Mouse (Mus musculus) kidney, adult 18-20 months (tissue): ENCODE data around the gene Tst.

Experiments used
- DNase-seq: peaks from one replicate; pipeline ENCODE4 v3.0.0; 2021

The Tst gene

DNA sequence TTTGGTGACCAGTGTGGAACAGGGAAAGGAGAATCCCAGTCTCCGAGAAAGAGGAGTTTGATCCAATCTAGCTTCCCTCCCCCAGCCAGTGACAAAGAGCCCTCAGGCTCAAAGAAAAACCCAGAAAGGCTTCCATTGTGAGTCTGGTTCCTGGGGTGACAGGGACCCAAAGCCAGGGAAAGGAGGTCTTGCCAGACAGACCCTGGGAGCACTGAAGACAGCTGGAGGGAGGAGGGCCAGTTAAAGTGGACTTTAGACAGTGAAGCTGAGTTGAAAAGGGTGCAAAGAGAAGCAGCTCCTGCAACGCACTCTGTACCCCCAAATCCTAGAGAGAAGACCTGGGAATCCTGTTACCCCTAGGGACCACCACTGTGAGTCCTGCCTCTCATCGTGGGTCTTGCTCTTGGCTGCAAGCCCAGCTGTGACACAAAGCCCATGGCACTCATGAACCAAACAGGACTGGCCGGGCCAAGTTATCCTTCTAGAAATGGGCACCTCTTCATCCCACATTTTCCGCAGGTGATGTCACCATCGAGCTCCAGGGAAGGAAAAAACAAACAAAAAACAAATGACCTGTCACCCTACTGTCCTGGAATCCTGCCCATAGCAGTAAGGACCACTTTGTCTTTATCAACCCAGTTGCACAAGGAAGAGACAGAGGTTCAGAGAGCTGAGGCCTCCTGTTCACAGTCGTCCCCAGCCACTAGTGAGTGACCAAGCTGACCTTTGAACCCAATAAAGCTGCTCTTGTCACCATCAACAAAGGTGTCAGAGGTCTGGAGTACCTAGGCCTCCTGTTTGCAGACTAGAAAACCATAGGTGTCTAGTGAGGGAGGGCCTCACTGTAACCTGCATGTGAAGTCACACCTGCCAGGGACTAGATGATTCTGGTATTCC is 21.2 kb downstream of the Tst start:
- DNase-seq = no peak

DNA sequence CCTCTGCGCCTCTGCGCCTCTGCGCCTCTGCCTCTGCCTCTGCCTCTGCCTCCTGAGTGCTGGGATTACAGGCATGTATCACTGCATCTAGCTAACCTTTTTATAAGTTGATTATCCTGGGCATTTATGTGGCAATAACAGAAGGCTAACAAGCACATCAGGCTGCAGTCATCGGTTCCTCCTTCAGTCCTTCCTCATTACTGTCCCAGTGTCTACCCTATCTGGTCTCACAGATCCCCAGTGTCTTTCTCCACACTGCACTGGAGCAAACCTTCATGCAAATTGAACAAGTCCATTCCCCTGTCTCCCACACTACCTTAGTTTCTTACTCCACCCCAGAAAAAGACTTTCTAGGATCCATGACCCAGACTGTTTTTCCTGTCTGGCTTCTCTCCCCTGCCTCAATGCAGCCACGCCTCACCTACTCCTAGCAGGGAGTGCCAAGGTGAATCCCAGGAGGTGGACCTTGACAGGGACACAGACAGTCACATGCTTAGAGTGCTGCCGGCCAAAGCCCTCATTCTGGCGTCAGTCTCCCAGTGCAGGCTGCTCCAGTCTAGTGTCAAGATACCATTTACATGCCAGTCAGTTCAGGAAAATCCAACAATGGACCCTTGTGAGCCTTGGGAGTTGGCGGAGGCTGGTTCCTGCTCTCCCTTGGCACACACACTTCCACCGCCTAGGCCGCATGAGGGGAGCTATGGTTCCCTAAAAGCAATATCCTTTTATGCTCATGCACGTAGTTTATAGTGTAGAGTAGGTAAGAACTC is 22.1 kb downstream of the Tst start:
- DNase-seq = peak; percentile 75

DNA sequence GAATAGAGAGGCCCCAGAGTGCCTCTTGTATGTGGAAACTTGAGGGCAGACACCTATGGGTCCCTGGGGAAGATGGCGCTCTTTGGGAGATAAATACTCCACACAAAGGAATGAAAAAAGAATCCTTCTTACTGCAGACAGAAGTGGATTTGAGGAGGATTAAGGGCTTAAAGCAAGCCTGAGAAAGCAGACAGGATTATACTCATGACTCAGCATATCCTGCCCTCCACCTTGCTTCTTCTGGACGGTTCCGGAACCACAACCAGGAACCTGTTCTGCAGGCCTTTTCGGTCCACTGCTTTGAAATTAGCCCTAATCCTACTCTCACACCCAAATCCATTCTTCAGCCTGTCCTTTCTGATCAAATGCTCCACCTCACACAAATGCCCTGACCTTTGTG is 23.6 kb downstream of the Tst start:
- DNase-seq = peak; percentile 14

DNA sequence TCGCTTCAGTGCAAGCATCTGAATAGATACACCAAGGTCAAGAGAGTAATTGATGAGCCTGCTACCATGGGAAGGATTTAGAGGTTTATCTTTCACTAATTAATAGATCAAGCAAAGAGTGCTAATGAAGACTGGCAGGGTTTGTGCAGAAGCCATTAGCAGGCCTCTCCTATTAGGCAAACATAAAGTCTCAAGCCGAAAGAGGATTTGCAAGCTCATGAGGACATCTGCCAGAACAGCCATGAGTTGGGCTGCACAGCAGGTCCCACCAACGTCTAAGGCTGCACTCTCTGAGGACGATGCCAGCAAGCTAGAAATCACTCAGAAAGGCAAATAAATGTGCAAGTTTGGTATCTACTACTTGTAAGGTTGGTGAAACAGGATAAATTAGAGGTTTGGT is 25.0 kb downstream of the Tst start:
- no peak for DNase-seq

DNA sequence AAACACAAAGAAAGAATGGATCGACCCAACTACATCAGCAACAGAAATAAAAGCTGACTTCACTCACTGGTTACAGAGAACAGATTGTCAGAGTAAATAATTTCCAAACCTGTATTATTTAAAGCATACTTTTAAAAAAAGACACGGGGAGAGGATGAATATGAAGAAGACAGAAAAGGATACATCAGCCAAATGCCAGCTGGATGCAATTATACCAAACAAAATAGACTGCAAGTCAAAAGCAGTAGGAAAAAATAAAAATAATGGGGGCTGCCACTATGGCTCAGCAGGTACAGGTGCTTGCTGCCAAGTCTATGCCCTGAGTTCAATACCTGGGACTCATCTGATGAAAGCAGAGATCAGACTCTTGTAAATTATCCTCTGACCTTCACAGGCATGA is 25.5 kb downstream of the Tst start:
- no peak for DNase-seq

DNA sequence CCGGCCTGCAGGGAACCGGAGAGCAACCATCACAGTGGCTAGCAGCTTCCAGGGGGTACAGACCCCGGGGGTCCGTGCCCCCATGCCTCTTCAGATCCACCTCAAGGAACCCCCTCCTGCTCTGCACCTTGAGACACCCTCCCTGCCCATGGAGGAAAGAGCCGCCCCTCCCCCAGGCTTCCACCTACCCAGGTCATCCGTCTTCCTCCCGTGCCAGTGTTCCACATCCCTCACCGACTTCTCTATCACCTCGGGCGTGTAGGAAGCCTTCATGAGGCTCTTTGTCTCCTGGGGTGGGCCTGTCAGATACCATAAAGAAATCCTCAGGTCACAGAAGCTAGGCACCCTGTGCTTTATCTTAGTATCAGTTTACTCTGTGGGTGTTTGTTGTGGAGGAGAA is 27.2 kb downstream of the Tst start:
- no peak for DNase-seq

DNA sequence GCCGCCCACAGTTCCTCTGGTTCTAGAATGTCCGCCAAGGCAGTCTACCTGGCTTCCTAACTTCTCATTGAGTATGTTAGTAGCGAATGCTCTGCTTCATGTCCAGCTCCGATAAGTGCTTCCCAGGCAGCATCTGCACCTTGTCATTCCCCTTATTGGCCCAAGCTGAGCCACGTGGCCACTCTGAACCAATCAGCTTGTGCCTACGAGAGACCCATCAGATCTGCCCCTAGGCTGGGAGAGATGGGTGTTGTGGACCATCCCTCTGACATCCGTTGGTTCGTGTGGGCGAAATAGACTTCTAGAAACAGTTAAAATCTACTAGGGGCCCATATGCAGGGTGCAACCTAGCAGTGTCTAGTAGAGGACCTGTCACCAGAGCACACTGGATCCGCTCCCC is 27.8 kb downstream of the Tst start:
- no peak for DNase-seq

DNA sequence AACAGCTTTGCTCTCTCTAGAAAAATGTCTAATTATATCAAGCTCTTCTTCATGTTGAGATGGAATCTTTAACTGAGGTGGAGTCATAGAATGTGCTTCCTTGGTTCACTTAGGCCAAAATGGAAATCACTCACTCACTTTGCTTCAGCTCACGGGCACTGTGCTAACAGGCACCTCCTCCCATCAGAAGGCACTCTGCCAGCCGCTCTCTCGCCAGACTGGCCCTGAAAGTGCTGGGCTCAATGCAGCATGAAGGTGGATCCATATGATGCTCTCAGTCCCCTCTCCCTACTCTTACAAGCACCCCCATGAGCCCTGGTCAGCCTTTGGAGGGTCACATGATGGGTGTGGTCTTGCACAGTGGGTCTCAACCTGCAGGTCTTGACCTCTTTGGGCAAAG is 31.5 kb downstream of the Tst start:
- DNase-seq = no peak

DNA sequence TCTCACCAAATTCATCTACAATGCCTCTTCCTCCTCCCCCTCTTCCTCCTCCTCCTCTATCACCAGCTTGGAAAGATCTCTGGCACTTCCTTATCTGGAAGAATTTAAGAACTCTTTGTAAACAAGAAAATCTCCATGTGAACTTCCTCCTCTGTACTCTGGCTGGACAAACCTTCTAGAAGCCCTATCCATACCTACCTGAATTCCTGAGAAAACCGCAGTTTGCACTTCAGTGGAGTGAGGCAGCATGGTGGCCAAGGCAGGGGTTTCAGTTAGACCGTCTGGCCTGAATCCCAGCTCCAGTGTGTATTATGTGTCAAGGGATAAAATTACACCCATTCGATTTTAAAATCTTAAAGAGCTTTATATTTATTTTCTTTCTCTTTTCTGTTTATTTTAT is 32.9 kb downstream of the Tst start:
- no peak for DNase-seq

DNA sequence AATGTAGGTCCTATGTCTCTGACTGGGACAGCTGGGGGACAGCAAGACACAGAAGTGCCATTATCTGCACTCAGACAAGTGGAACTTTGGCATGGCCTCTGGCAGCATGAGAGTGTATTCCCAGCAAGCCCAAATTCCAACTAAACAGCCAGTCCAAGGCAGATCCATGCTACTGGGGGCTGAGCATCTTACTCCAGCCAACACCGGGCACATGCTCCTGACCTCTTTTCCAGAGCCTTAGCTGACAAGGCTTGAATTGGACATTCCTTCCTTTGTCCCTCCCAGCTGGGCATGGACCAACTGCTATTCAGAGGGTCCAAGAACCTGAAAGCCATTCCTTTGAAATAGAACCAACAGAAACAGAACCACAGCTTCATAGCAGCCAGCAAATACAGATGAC is 36.1 kb downstream of the Tst start:
- DNase-seq = no peak

DNA sequence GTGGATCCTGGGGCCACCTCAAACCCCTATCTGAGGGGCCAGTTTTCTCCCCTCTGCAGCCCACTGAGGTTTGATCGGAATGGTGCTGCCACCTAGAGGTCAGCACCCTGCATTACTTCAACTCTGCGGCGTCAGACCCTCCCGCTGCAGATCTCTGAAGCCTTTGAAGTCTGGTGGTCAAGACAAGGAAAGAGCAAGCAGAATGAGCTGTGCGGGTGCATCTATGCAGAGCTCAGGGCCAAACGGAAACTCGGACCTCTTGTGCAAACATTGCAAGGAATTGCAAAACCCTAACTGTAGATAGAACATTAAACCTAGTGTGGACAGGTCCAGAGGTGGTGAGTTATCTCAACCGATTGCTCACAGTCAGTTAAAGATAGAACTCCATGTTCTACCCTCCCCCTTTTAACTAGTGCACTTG is 36.8 kb downstream of the Tst start:
- DNase-seq = peak; percentile 44

DNA sequence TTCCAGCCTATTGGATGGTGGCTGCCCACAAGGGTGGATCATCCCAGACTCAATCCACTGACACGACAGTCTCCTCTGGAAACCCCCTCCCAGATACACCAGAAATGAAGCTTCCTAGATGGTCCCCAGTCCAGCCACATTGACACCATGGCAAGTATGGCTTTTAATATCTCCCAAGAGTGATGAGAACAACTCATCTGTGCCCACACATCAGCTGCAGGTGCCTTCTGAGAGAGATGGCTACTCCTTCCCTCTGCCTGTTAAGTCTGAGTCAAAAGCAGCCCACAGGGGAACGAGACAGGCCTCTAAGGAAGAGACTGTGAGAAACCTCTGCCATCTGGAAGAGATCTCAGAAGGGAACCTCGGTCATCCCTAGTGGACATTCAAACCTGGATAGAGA is 37.9 kb downstream of the Tst start:
- no peak for DNase-seq

DNA sequence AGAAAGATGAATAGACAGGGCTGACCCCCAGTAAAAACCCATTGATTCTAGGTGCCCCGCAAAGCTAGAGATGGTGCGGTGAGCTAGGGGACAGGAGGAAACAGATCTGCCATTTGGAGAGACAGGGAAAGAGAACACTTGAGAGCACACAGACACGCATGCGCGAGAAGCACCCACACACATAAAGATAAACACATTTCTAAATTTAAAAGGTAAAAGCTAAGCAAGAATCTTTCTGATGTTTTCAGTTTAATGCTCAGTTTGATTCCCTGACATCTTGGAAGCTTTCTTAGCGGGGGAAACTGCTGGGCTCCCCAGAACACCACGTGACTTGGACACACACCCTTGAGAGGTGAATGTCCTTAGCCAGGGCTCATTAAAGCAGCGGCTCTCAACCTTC is 38.8 kb downstream of the Tst start:
- no peak for DNase-seq

DNA sequence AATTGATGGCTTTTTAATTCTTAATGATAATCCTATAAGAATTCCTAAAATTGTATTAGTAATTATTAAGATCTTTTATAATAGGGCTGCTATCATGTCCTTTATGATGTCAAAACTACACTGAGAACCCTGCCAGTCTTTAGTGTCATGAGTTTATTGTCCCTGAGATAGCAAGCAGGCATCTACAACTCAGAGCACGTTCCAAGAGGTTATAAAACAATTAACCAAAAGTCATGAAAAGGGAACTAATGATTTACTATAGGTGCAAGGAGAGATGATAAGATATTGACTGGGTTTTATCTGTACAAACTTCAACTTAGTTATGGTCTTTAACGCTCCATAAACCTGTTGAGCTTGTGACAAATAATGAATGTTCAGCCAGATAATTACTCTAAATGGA is 39.8 kb downstream of the Tst start:
- DNase-seq = no peak

DNA sequence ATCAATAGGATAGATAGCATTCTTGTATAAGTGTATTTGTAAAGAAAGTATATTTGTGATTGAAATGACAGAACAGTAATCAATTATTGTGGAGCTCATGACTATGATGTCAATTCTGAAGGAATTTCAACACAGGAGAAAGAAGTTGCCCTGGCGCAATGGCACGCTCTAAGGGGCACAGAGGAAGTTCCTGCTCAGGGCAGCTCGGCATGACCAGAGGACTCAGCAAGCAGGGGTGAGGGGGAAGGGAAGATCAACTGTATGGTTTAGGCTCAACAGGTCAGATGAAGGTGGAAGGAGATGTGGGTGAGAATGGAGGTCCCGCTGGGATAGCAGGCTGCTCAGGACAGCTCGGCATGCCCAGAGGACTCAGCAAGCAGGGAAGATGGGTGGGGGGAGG is 50.2 kb downstream of the Tst start:
- DNase-seq = no peak

DNA sequence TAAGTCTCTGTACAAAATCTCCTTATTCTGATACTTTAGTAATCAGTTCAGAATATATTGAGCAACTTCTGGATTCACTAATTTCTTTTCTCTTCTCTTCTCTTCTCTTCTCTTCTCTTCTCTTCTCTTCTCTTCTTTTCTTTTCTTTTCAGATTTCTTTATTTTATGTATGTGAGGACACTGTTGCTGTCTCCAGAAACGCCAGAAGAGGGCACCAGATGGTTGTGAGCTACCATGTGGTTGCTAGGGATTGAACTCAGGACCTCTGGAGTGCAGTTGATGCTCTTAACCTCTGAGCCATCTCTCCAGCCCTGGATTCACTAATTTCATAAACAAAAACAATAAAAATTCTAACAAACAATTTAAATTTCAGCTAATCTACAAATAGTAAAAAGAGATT is 50.7 kb downstream of the Tst start:
- DNase-seq = peak; percentile 46

DNA sequence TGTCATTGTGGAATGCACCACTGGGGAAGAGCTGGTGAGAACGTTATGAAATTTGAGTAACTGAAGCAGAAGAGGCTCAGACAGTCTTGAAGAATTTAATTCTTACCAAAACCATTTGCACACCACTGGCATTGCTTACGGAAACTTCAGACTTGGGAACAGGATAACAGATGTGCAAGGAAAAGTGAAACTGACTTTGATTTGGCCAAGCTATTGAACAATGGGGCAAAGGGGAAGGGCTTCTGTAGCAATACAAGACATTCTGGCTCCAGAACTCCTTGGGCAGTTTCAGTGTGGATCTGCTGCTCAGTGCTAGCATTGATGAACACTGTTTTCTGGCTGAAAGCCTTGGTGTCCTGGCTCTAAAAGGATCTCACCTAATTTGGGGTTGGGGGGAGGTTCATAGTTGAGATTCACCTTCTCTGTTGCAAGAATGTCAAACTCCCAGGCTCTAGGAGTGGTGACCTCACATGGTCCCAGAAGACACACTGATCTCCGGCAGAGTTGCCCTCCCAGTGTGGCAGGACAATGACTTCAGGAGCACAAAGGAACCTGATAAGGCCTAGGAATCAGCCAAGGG is 54.0 kb downstream of the Tst start:
- DNase-seq = no peak
